Comparison of ENCODE assay signal across 24 mouse cellular contexts in the genomic region with DNA sequence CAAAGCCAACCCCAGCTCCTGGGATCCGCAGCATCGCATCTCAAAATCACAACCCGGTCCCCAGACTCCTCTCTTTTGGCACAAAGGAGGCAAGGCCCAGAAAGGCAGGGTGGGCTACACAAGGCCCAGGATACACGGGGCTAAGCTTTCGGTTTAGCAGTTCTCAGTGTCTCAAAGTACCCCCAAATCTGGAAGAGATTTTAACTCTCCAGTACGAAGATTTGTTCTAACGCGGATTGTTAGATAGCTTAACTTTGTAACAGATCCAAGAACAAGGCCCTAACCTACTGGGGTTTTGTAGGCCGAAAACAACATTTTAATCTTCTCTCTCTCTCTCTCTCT. TPM values are rescaled to one million over a fixed set of nuclear protein-coding genes. Genes with fewer than 3 reads are reported as not detected.
DNase-seq lines count a peak whose midpoint lies in the region; ATAC-seq and TF ChIP-seq lines count a peak whose summit lies in the region.
"Had no signal": no experiment of that assay in that cellular context is flagged by ENCODE, and none has a peak within 500 bp of the region (broad histone marks: within the 10 kb centered on the region; RNA-seq: fewer than 3 reads in every experiment).

No protein-coding gene starts in this region.

- H3K9ac ChIP-seq in heart, postnatal 0 days (replicated peaks; ENCODE audit: low read depth, low read length): peak overlapping the region; percentile 98
- H3K9ac ChIP-seq: forebrain, embryonic 12.5 days; hindbrain, embryonic 15.5 days; kidney, embryonic 15.5 days had no signal

- WGBS in heart, embryonic 10.5 days: 7% methylated on average over 9 of the region's 9 CpGs
- 21% methylated on average over 9 of the region's 9 CpGs for WGBS in spleen, adult 2 months
- WGBS in heart, postnatal 0 days: 17% methylated on average over 9 of the region's 9 CpGs
- WGBS in kidney, adult 2 months: 23% methylated on average over 9 of the region's 9 CpGs

- peaks cover 99% of the 10 kb centered on the region for H3K27me3 ChIP-seq in heart, embryonic 10.5 days (ENCODE audit: insufficient read depth, poor library complexity, severe bottlenecking)
- H3K27me3 ChIP-seq in spleen, adult 2 months (ENCODE audit: control insufficient read depth, insufficient read depth, low read length): peaks cover 40% of the 10 kb centered on the region
- H3K27me3 ChIP-seq in heart, postnatal 0 days (ENCODE audit: control insufficient read depth, insufficient read depth, low read length): peaks cover 75% of the 10 kb centered on the region
- peaks cover 19% of the 10 kb centered on the region for H3K27me3 ChIP-seq in kidney, adult 2 months (replicated peaks; ENCODE audit: control insufficient read depth, insufficient read depth, low read length)

- H3K4me3 ChIP-seq in heart, embryonic 10.5 days: peak overlapping the region; percentile 80
- H3K4me3 ChIP-seq in spleen, adult 2 months (ENCODE audit: extremely low read depth, insufficient read depth, insufficient read length): peak overlapping the region; percentile 28; the same call in 1 of the 2 replicates
- peak overlapping the region; percentile 79 for H3K4me3 ChIP-seq in heart, postnatal 0 days (ENCODE audit: low read depth, low read length)
- no peak overlapping the region for H3K4me3 ChIP-seq in kidney, adult 2 months (ENCODE audit: insufficient read depth, low read depth, low read length)
- H3K4me3 ChIP-seq: forebrain, embryonic 12.5 days; hindbrain, embryonic 15.5 days had no signal

- no peak for TF ChIP-seq CTCF in spleen, adult 2 months (IDR thresholded peaks at IDR 0.05; ENCODE audit: extremely low read depth, insufficient read depth, insufficient read length, insufficient replicate concordance)
- TF ChIP-seq CTCF in heart, postnatal 0 days (IDR thresholded peaks at IDR 0.05; ENCODE audit: low read depth): no peak
- no peak for TF ChIP-seq CTCF in kidney, adult 2 months (conservative IDR thresholded peaks at IDR 0.05; ENCODE audit: insufficient read depth, insufficient read length, low read depth, low read length)

- ATAC-seq in heart, postnatal 0 days (ENCODE audit: insufficient read depth, low read depth): no peak
- ATAC-seq: intestine, embryonic 16.5 days had no signal

- peaks cover 46% of the 10 kb centered on the region for H3K36me3 ChIP-seq in heart, embryonic 10.5 days
- H3K36me3 ChIP-seq in spleen, adult 2 months (ENCODE audit: control insufficient read depth, insufficient read depth, low read length): no peaks in the 10 kb centered on the region
- H3K36me3 ChIP-seq in heart, postnatal 0 days (replicated peaks; ENCODE audit: control insufficient read depth, insufficient read depth, low read length): peaks cover 19% of the 10 kb centered on the region; the same call in 1 of the 2 replicates
- no peaks in the 10 kb centered on the region for H3K36me3 ChIP-seq in kidney, adult 2 months (ENCODE audit: control insufficient read depth, insufficient read depth, low read length)
- H3K36me3 ChIP-seq: forebrain, embryonic 12.5 days; hindbrain, embryonic 15.5 days; kidney, embryonic 15.5 days; limb, embryonic 10.5 days had no signal

- H3K4me1 ChIP-seq in heart, embryonic 10.5 days: peaks cover 41% of the 10 kb centered on the region
- peaks cover 4% of the 10 kb centered on the region for H3K4me1 ChIP-seq in spleen, adult 2 months (ENCODE audit: control insufficient read depth, insufficient read depth, insufficient read length)
- H3K4me1 ChIP-seq in heart, postnatal 0 days (ENCODE audit: control insufficient read depth, insufficient read depth): peaks cover 11% of the 10 kb centered on the region; the same call in 1 of the 2 replicates
- H3K4me1 ChIP-seq in kidney, adult 2 months (ENCODE audit: control insufficient read depth, insufficient read depth, low read length): no peaks in the 10 kb centered on the region

- no peak for TF ChIP-seq EP300 in heart, postnatal 0 days (IDR thresholded peaks at IDR 0.05; ENCODE audit: low read depth)

- H3K4me2 ChIP-seq in heart, postnatal 0 days (ENCODE audit: low read depth, low read length): peak overlapping the region; percentile 74
- H3K4me2 ChIP-seq: forebrain, embryonic 12.5 days; hindbrain, embryonic 15.5 days had no signal

- DNase-seq in heart, embryonic 10.5 days (ENCODE audit: low spot score): no peak
- no peak for DNase-seq in heart, postnatal 4 days
- no peak for DNase-seq in spleen, adult 2 months (ENCODE audit: low read depth in 1 of 2, low spot score in 2 of 2)
- no peak for DNase-seq in spleen, postnatal 36 days (ENCODE audit: low spot score in 2 of 2)
- DNase-seq in heart, postnatal 0 days (ENCODE audit: low spot score): no peak
- DNase-seq in kidney, adult 2 months: no peak
- DNase-seq in gastrocnemius, postnatal 10 days: no peak
- DNase-seq: cerebellum, adult 2 months; gastrocnemius, postnatal 14 days; kidney, postnatal 4 days; layer of hippocampus, adult 9-11 months; lung, adult 2 months; lung, postnatal 36 days had no signal

- no peaks in the 10 kb centered on the region for H3K9me3 ChIP-seq in heart, embryonic 10.5 days
- no peaks in the 10 kb centered on the region for H3K9me3 ChIP-seq in heart, postnatal 0 days (replicated peaks; ENCODE audit: control insufficient read depth, low read length)
- H3K9me3 ChIP-seq: forebrain, embryonic 12.5 days; hindbrain, embryonic 15.5 days; kidney, embryonic 15.5 days; limb, embryonic 10.5 days had no signal

- H3K27ac ChIP-seq in heart, embryonic 10.5 days: peak overlapping the region; percentile 97
- H3K27ac ChIP-seq in spleen, adult 2 months (ENCODE audit: insufficient read depth, low read length): peak overlapping the region; percentile 48; the same call in 1 of the 2 replicates
- H3K27ac ChIP-seq in heart, postnatal 0 days (ENCODE audit: low read depth): peak overlapping the region; percentile 94
- H3K27ac ChIP-seq in kidney, adult 2 months (ENCODE audit: insufficient read depth, low read depth, low read length): no peak overlapping the region
- H3K27ac ChIP-seq: forebrain, embryonic 12.5 days; hindbrain, embryonic 15.5 days; kidney, embryonic 15.5 days; limb, embryonic 10.5 days had no signal

- TF ChIP-seq POLR2A in spleen, adult 2 months (IDR thresholded peaks at IDR 0.05; ENCODE audit: low read depth, low read length): no peak
- TF ChIP-seq POLR2A in kidney, adult 2 months (IDR thresholded peaks at IDR 0.05; ENCODE audit: low read depth, low read length): no peak

RNA-seq across cellular contexts. Expression of a gene that starts 4.4 kb away (rescaled TPM):
- polyA plus RNA-seq in heart, embryonic 10.5 days (2016; fragmentation: Nextera tagmentation; extraction: Ambion mirVana): 146 and 189 TPM in 2 replicates
- 100 to 1,000 TPM; 123 to 128 TPM for total RNA-seq in heart, postnatal 4 days (2021)
- polyA plus RNA-seq in spleen, adult 2 months (2012; rRNA removed): 19.8 and 34.6 TPM in 2 replicates
- total RNA-seq in heart, postnatal 0 days (2014; rRNA removed; ENCODE audit: low replicate concordance): 284 and 346 TPM in 2 replicates
- polyA plus RNA-seq in heart, postnatal 0 days (2015; fragmentation: Nextera tagmentation; extraction: Ambion mirVana): 139 and 155 TPM in 2 replicates
- 0.05 TPM in 1 of 2 replicates, not detected in the other for polyA plus RNA-seq in kidney, adult 2 months (2012; rRNA removed)
- total RNA-seq in gastrocnemius, postnatal 10 days (2021): not detected
- total RNA-seq: adrenal gland, adult 18-20 months; common myeloid progenitor, adult 5-6 weeks; gastrocnemius, postnatal 14 days; left cerebral cortex, adult 8-10 months; liver, adult 2 months; megakaryocyte-erythroid progenitor cell, adult 5-6 weeks had no signal
- polyA plus RNA-seq: cerebellum, adult 2 months; forebrain, embryonic 12.5 days; kidney, embryonic 15.5 days; liver, adult 2 months; neural tube, embryonic 11.5 days had no signal

RNA-seq across cellular contexts. Expression of a gene that starts 59.5 kb away (rescaled TPM):
- 51.1 and 51.6 TPM in 2 replicates for polyA plus RNA-seq in heart, embryonic 10.5 days (2016; fragmentation: Nextera tagmentation; extraction: Ambion mirVana)
- 10 to 100 TPM; 41.4 to 43.0 TPM for total RNA-seq in heart, postnatal 4 days (2021)
- polyA plus RNA-seq in spleen, adult 2 months (2012; rRNA removed): 16.6 and 17.2 TPM in 2 replicates
- total RNA-seq in heart, postnatal 0 days (2014; rRNA removed; ENCODE audit: low replicate concordance): 45.6 and 58.6 TPM in 2 replicates
- polyA plus RNA-seq in heart, postnatal 0 days (2015; fragmentation: Nextera tagmentation; extraction: Ambion mirVana): 50.5 and 50.9 TPM in 2 replicates
- 18.4 and 21.4 TPM in 2 replicates for polyA plus RNA-seq in kidney, adult 2 months (2012; rRNA removed)
- 10 to 100 TPM; 22.8 to 26.3 TPM for total RNA-seq in gastrocnemius, postnatal 10 days (2021)

Comparison
In these comparisons a context has a peak if more than half of its experiments do, and no peak if none do; other contexts are left out.
1. RNA of a gene that starts 4.4 kb away (polyA plus RNA-seq): 146 to 189 TPM in heart, embryonic 10.5 days, 139 to 155 TPM in heart, postnatal 0 days and 19.8 to 34.6 TPM in spleen, adult 2 months; 0.05 TPM in kidney, adult 2 months; every median in the first group is over 10 times any median in the second.